Mouse (Mus musculus) adrenal gland, postnatal 4 days (tissue): ENCODE results near the gene Sergef. TPM values are rescaled to one million over a fixed set of nuclear protein-coding genes. Genes with fewer than 3 reads are reported as not detected.

ENCODE experiments used
- DNase-seq, 2 experiments: peaks; one replicate each; pipeline ENCODE4 v3.0.0; 2021 to 2022; ENCODE audit warnings: low spot score in 2 of 2, mixed read lengths in 2 of 2
- total RNA-seq, 2 experiments: library from RNA; stranded (reverse); gene quantifications; 2 replicates each; pipeline ENCODE4 v1.2.3; 2021

Sergef gene
- total RNA-seq, 2 experiments from 2014 or later = 19.0 to 26.5 TPM

- no peak for DNase-seq
Measured at GRCm38 (mm10) chr7:46459605-46460245, 179.9 kb downstream of the Sergef start.

DNA sequence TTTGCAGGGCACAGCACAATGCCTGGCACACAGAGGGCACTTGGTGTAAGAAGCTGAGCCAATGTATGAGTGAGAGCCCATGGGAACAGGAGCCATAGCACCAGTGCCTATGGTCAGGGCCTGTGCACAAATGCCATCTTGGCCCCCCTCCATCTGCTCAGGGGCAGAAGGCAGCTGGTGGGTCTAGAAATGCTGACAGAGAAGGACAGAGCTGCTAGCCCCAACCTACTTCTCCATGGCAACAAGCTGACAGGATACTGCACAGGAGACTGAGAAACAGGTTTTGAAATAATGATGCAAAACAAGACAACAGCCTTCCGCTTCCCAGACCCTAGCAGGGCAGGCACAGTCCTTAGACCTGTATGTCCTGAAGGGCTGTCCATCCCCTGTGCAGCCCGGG, 180.4 kb downstream of the Sergef start:
- DNase-seq = no peak

GRCm38 (mm10) chr7:46457889-46458288, 181.7 kb downstream of the Sergef start:
- DNase-seq = no peak

DNA sequence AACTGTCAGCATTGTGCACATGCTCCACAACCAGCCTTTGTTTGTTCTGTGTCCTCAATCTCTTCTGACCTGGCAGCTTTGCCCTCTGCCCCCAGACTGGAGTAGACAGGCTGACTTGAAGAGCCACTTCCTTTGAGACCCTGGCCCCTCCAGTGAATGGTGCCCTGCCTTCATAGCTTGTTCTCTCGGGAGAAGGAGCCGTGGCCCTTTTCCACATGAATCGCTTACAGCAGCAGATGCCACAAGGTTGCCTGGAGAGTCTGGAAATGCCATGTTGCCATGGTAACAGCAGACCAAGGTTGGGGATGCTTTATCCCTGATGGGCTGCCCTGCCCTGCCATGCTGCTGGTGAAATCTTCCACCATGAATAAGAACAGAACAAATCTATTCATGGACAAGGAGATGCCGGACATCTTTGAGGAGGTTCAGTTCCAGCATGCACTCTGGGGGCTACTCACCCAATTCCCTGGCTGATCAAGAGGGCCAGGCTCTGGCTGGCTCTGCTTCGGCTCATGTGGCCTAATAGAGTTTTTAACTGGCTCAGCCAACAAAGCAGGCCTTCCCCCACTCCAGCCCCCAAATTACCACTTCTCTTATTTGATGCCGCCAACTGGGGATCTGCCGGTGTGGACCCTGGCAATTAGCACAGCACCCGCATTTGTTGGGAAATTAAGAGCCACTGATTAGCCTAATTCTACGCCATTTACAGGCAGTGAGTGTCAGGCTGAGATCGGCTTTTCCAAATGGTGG, 185.5 kb downstream of the Sergef start:
- no peak for DNase-seq

DNA sequence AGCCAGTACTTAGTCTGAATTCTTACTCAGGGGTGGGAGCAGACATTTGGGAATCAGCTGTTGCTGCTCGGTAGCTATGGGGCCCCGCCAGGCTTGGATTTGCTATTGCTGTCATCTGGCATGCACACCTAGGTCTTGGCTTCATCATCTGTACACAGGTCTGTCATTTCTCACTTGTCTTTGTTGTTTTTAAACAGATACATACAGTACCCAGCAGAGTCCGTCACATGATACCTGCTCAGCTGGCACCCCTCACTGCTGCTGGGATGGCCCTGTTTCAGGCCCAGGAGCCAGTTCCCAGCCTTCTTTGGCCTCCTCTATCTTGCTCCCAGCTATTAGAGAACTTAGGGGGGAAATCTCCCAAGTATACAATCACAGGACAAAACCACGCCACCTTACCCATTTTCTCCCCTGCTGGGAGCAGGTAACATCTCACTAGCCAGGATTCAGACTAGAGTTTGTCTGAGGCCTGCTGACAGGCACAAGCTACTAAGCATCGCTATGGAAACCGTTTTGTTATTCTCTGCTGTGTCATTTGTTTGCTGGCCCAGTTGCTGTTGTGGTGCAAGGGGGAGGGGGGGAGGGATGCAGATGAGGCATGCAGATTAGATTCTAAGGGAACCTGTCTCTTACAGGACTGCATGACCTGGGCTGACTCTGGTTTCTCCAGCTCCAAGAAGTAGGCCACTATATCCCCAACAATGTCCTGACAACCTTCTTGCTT, 190.5 kb downstream of the Sergef start:
- no peak for DNase-seq

- no peak for DNase-seq
Measured at GRCm38 (mm10) chr7:46447473-46448165, 192.0 kb downstream of the Sergef start.

DNA sequence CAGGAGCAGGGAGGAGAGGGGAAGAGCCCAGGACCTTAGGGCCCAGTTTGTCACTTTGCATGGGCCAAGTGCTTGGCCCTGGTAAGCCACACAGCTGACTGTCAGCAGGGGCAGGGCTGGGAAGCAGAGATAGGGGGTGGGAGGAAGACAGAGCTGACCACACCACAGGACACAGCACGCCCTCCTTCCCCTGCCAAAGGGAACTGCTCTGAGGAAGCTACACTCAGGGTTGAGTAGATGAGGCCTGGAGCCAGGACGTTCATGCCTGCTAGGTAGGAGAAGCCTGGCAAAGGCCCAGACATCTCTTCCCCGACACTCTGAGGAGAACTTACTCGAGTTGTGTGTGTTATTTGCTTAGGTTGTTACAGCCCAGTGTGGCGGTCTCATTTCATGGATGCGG, 193.7 kb downstream of the Sergef start:
- no peak for DNase-seq

GRCm38 (mm10) chr7:46443163-46443562, 196.4 kb downstream of the Sergef start:
- DNase-seq = no peak

DNA sequence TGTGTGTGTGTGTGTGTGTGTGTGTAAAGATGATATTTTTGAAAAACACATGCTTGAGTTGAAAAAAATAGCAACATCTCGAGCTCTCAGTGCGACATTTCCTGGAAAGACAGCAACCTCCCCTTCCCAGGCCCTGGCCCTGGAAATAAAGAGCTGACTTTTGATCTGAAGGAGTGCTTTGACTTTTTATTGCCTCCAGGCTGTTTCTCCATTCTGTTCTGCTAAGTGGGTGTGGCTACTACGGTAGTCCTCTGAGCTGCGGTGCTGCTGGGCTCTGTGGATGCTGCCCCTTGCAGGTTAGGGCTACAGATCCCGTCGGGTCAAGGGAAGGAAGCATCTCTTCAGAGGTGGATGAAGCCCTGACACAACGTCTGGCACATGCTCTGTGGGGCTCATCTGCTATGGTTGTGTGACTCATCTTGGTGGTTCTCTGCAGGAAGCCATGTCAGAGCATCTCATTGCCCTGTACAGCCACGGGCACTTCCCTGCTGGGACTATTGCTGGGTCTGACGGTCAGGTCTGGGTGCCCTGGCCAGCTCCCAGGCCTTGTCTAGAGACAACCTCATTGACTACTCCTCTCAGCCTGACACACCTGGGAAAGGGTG, 201.0 kb downstream of the Sergef start:
- DNase-seq = no peak

GRCm38 (mm10) chr7:46435833-46436232, 203.8 kb downstream of the Sergef start:
- DNase-seq = no peak

GRCm38 (mm10) chr7:46433874-46434273, 205.7 kb downstream of the Sergef start:
- no peak for DNase-seq

DNA sequence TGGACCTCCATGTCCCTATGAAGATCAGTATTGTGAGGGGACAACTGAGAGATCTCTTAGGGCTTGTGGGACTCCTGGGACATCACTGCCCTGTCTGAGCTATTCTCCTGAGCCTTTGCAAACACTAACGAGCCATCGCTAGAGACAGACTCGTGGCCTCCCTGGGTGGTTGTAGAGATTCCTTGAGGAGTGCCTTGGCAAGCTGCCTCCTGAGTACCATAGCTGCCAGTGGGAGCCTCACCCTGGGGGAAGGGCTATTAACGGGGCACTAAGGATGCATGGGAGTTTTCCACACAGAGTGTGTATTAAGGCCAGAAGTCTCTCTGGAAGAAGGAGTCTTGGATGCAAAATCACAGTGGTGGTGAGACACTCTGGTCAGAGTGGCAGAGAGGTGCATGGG, 214.6 kb downstream of the Sergef start:
- DNase-seq = no peak

- no peak for DNase-seq
Measured at GRCm38 (mm10) chr7:46423951-46424350, 215.7 kb downstream of the Sergef start.

DNA sequence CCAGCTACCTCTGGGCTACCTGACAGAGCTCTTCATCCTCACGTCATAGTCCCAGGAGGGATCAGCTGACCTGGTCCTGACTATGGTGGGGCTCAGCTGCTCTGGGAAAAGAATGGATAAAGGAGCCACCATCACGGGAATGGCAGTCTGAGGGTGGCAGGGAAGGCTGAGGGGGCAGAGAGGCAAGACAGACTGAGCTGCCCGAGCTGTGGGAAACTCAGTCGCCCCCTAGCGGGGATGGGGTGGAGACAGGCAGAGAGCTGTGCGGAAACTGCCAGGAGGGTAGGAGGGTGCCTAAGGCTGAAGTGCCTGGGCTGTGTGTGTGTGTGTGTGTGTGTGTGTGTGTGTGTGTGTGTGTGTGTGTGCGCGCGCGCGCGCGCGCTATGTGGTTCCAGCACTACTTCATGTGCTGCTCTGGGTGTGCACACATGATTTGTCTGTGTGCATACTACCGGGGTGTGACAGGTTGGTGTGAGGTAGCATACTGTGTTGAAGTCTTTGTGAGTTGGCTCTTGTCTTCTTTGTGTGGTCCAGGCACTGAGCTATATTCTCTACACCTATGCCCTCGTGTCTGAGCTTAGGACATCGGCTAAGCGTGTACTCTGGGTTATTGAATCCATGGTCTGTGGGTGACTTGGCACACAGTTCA, 216.7 kb downstream of the Sergef start:
- peak; percentile 15 to 29 for DNase-seq

DNA sequence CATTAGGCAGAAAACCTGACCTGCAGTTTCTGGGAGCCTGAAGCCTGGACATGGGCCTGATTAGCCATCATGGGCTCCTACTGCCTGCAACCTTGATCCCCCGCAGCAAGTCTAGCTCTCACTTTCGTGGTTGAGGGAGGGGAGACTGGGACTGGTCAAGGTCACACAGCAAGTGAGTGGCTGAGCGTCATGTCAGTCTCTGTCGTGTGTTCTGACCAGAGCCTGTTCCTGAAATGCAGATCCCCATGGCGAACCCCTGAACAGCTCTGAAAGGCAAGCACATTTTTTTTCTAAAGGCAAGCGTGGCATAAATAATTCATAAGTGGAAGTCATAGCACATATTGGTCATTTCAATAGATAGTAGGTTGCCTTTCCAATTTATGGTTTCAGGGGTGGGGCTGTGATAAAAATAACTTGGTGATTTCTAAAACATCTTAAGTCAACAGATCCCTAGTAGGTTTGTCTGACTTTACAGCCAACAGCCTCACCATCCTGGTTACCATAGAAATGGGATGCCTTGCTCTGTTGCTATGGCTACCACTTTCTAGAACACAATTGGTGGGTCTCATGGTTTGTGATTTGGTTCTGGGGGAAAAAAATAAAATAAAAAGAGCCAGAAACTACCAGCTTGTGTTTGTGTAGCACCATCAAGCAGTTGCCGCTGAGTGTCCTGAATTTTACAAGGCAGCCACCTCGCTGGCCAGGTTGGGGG, 217.4 kb downstream of the Sergef start:
- no peak for DNase-seq

- DNase-seq = no peak
Measured at GRCm38 (mm10) chr7:46421535-46421934, 218.1 kb downstream of the Sergef start.

GRCm38 (mm10) chr7:46418102-46418622, 221.4 kb downstream of the Sergef start:
- no peak for DNase-seq

DNA sequence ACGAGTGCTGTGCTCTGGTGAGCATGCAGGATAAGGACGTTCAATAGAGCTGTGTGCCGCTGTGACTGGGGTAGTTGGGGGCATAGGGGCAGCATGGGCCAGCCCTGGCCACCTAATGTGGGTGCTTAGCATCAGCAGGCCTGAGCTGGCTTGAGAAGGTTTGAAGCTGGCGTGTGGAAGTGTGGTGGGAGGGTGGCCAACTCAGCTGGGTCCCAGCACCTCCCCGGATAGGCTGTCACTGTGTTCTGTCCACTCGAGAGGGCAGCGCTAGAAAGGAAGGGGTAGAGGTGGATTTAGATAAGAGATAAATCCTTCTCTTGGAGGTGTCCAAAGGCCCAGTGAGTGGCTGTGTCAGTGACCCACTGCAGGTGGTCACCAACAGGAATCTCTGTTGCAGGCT, 222.1 kb downstream of the Sergef start:
- DNase-seq = no peak

- no peak for DNase-seq
Measured at GRCm38 (mm10) chr7:46415818-46416425, 223.7 kb downstream of the Sergef start.
